Mouse (Mus musculus) lung, embryonic 15.5 days (tissue): ENCODE data around the gene Pikfyve. TPM values are rescaled to one million over a fixed set of nuclear protein-coding genes. Genes with fewer than 3 reads are reported as not detected.

Experiments used
- ATAC-seq: fragments of 200-750 bp; cut with Nextera tagmentation; 2 replicates; pipeline ENCODE4 v1.8.0; 2017; ENCODE audit warnings: moderate number of reproducible peaks, borderline replicate concordance; ENCODE audit not compliant: low FRiP score, low TSS enrichment; ENCODE audit errors: extremely low read depth
- H3K27ac ChIP-seq: fragments of 300-500 bp; sonication (generic); 2 replicates; pipeline ENCODE4 v1.5.1; 2015; ENCODE audit warnings: moderate library complexity, mild to moderate bottlenecking, inconsistent platforms
- H3K27me3 ChIP-seq: fragments of 300-500 bp; sonication (generic); 2 replicates; pipeline ENCODE4 v1.6.1; 2015; ENCODE audit warnings: inconsistent platforms
- H3K36me3 ChIP-seq: fragments of 300-500 bp; sonication (generic); 2 replicates; pipeline ENCODE4 v1.6.1; 2015; ENCODE audit warnings: inconsistent platforms
- H3K4me1 ChIP-seq: fragments of 300-500 bp; sonication (generic); 2 replicates; pipeline ENCODE4 v1.6.1; 2015; ENCODE audit warnings: inconsistent platforms
- H3K4me2 ChIP-seq: fragments of 300-500 bp; sonication (generic); 2 replicates; pipeline ENCODE4 v1.6.1; 2015; ENCODE audit warnings: inconsistent platforms, mild to moderate bottlenecking, moderate library complexity
- H3K4me3 ChIP-seq: fragments of 300-500 bp; sonication (generic); 2 replicates; pipeline ENCODE4 v1.5.1; 2015; ENCODE audit warnings: mild to moderate bottlenecking, inconsistent platforms
- H3K9ac ChIP-seq: fragments of 300-500 bp; sonication (generic); 2 replicates; pipeline ENCODE4 v1.6.1; 2015; ENCODE audit warnings: inconsistent platforms
- H3K9me3 ChIP-seq: fragments of 300-500 bp; sonication (generic); 2 replicates; pipeline ENCODE4 v1.6.1; 2016; ENCODE audit warnings: inconsistent platforms
- WGBS: fragments of 180-500 bp; shearing (Covaris S2); methylation state at CpG from one replicate; pipeline ENCODE4 v1.1.7; 2015; 5-methylcytosine and 5-hydroxymethylcytosine counted together
- polyA plus RNA-seq: library from polyadenylated mRNA; unstranded; fragments of >200 nt; fragmentation: Nextera tagmentation; extraction: Ambion mirVana; gene quantifications from 2 replicates; pipeline ENCODE4 v1.2.1, GENCODE M21; 2015

Gene Pikfyve
- polyA plus RNA-seq, 1 experiment from 2014 or later, result 8.9 TPM

DNA sequence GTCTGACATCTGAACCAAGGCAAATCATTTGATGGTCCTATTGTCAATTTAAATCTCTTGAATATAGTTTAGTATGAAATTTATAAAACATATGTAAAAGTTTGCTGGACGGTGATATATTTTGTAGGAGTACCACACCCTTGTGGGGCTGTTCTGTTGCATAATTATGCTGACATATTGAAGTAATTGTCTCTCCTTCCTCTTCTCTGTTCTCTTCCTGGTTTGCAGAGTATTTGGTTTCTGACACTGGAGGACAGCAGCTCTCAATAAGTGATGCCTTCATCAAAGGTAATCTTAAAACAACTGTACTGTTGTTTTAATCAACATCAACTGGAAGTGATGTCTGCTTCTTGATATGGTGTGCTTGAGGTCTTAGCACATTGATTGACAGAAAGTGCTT is 44.1 kb downstream of the Pikfyve start:
- no peaks in the 10 kb centered on the region for H3K27me3 ChIP-seq
- no peaks in the 10 kb centered on the region for H3K9me3 ChIP-seq
- ATAC-seq, result no peak
- H3K27ac ChIP-seq, result no peak overlapping the region
- H3K36me3 ChIP-seq, result peaks cover 12% of the 10 kb centered on the region
- no peak overlapping the region for H3K9ac ChIP-seq
- no peak overlapping the region for H3K4me3 ChIP-seq
- H3K4me1 ChIP-seq, result no peaks in the 10 kb centered on the region
- no peak overlapping the region for H3K4me2 ChIP-seq
- 82% methylated on average over 1 of the region's 1 CpGs for WGBS

DNA sequence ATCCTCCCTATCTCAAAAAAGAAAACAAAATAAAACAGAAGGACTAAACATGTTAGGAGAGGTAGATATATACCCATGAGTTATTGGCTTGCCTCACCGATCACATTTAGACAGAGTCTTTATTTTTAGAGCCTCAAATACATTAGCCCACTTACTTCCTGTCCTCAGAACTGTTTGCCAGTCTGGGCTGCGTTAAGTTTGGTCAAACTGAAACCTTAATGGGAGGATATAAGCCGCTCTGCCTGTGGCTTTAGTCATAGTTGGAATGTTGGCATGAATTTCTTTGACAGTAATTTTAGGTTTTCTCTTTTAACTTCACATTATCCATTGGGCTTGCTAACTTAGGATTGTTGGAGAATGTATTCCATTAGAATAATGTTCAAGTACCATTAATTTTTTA is 51.2 kb downstream of the Pikfyve start:
- Histone ChIP-seq H3K9ac (no peak overlapping the region), H3K4me1 (no peaks in the 10 kb centered on the region), H3K36me3 (peaks cover 23% of the 10 kb centered on the region), H3K9me3 (no peaks in the 10 kb centered on the region), H3K27me3 (no peaks in the 10 kb centered on the region), H3K27ac (no peak overlapping the region), H3K4me2 (no peak overlapping the region), H3K4me3 (no peak overlapping the region)
- WGBS, result 75% methylated on average over 3 of the region's 3 CpGs
- ATAC-seq, result no peak

DNA sequence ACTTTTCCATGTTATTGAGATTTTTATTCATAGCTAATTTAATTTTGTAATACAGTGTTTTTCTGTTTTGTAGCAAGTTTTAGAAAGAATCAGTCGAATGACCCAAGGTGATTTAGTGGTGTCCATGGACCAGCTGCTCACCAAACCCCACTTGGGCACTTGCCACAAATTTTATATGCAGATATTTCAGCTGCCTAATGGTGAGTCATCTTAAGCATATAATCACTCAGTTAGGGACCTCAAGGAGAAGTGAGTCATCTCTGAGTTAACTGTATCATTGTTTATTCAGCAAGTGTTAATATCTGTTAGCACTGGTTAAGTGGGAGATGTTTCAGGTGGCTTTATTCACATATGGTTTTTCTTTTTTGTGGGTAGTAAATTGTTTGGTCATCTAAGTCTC is 59.2 kb downstream of the Pikfyve start:
- Histone ChIP-seq H3K9ac (no peak overlapping the region), H3K4me1 (no peaks in the 10 kb centered on the region), H3K36me3 (peaks cover 12% of the 10 kb centered on the region; the same call in 1 of the 2 replicates), H3K27ac (no peak overlapping the region), H3K9me3 (no peaks in the 10 kb centered on the region), H3K4me2 (no peak overlapping the region), H3K27me3 (no peaks in the 10 kb centered on the region), H3K4me3 (no peak overlapping the region)
- no peak for ATAC-seq
- 89% methylated on average over 1 of the region's 1 CpGs for WGBS

GRCm38 (mm10) chr1:65280461-65280860 is 94.0 kb downstream of the Pikfyve start:
- no peak for ATAC-seq

GRCm38 (mm10) chr1:65281756-65282155 is 95.3 kb downstream of the Pikfyve start, which contains the start of gene Pth2r:
TSS of gene Pth2r (plus strand) at chr1:65282056.
- no peaks in the 10 kb centered on the region for H3K9me3 ChIP-seq
- no peak within 1 kb of the TSS for H3K4me2 ChIP-seq
- 79% methylated on average over 6 of the region's 6 CpGs for WGBS
- no peaks in the 10 kb centered on the region for H3K36me3 ChIP-seq
- no peaks in the 10 kb centered on the region for H3K4me1 ChIP-seq
- no peak within 1 kb of the TSS for H3K9ac ChIP-seq
- no peaks in the 10 kb centered on the region for H3K27me3 ChIP-seq
- no peak for ATAC-seq
- H3K4me3 ChIP-seq, result no peak within 1 kb of the TSS
- no peak within 1 kb of the TSS for H3K27ac ChIP-seq

More at GRCm38 (mm10) chr1:65280461-65280860, 94.0 kb downstream of the Pikfyve start:
- no peak overlapping the region for H3K27ac ChIP-seq
- no peak overlapping the region for H3K4me2 ChIP-seq
- no peak overlapping the region for H3K9ac ChIP-seq
- H3K4me1 ChIP-seq, result no peaks in the 10 kb centered on the region
- H3K27me3 ChIP-seq, result no peaks in the 10 kb centered on the region
- WGBS, result 63% methylated on average over 3 of the region's 3 CpGs
- H3K9me3 ChIP-seq, result no peaks in the 10 kb centered on the region
- no peaks in the 10 kb centered on the region for H3K36me3 ChIP-seq
- H3K4me3 ChIP-seq, result no peak overlapping the region

GRCm38 (mm10) chr1:65282766-65283165 is 96.3 kb downstream of the Pikfyve start:
- no peak for ATAC-seq
- WGBS, result 7% methylated on average over 6 of the region's 6 CpGs
- no peak overlapping the region for H3K9ac ChIP-seq
- no peaks in the 10 kb centered on the region for H3K27me3 ChIP-seq
- no peaks in the 10 kb centered on the region for H3K36me3 ChIP-seq
- H3K4me2 ChIP-seq, result no peak overlapping the region
- H3K9me3 ChIP-seq, result no peaks in the 10 kb centered on the region
- H3K4me1 ChIP-seq, result no peaks in the 10 kb centered on the region
- H3K4me3 ChIP-seq, result no peak overlapping the region
- H3K27ac ChIP-seq, result no peak overlapping the region

DNA sequence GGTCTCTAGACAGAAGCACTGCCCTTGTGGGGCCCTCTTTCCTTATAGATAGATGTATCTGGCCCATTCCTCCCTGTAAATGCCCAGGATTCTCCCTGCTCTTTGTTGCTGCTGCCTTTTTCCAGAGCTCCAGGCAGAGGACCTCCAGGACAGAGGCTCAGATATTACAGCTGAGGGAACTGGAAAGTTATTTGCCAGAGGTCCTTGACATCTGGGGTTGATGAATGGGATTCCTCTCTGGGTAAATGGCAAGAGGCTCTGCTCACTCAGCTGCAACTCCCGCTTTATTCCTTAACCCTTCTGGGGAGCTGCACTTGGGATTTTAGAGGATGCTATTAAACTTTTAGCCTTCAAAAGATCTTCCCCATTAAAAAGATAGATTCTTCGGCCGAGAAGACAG is 122.0 kb downstream of the Pikfyve start:
- ATAC-seq, result no peak
- no peak overlapping the region for H3K4me2 ChIP-seq
- 67% methylated on average over 3 of the region's 3 CpGs for WGBS
- peaks cover 20% of the 10 kb centered on the region for H3K27me3 ChIP-seq
- H3K9ac ChIP-seq, result no peak overlapping the region
- no peak overlapping the region for H3K4me3 ChIP-seq
- H3K27ac ChIP-seq, result no peak overlapping the region
- peaks cover 9% of the 10 kb centered on the region; the same call in 1 of the 2 replicates for H3K4me1 ChIP-seq
- no peaks in the 10 kb centered on the region for H3K36me3 ChIP-seq
- H3K9me3 ChIP-seq, result no peaks in the 10 kb centered on the region

- no peak; the same call in 1 of the 2 replicates for ATAC-seq
These were observed 124.9 kb downstream of the Pikfyve start for GRCm38 (mm10) chr1:65311214-65311933.

DNA sequence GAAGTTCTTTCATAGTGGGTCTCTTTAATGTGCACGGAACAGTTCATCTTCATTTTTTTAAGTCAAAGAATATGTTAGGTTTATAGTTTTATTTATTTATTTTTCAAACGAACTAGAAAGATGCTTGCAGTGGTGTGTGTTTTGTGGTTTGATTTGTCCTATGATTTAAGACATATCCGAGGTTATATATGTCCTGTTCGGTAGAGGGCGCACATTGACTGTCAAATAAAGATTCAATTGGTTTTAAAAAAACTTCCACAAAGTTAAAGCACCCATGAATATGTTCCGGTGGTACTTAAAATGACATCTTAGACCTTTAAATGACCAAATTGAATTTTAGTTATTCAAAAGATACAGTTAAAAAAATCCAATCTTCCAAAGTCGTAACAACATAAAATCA is 125.6 kb downstream of the Pikfyve start:
- Histone ChIP-seq H3K27ac (no peak overlapping the region), H3K4me3 (no peak overlapping the region), H3K9me3 (no peaks in the 10 kb centered on the region), H3K36me3 (no peaks in the 10 kb centered on the region), H3K4me1 (peaks cover 9% of the 10 kb centered on the region; the same call in 1 of the 2 replicates), H3K9ac (no peak overlapping the region), H3K4me2 (peak overlapping the region; percentile 63), H3K27me3 (peaks cover 20% of the 10 kb centered on the region)
- ATAC-seq, result no peak
- WGBS, result 9% methylated on average over 7 of the region's 7 CpGs

More at GRCm38 (mm10) chr1:65311214-65311933, 124.9 kb downstream of the Pikfyve start:
- Histone ChIP-seq H3K9me3 (no peaks in the 10 kb centered on the region), H3K9ac (no peak overlapping the region), H3K4me2 (peak overlapping the region; percentile 63), H3K4me1 (peaks cover 9% of the 10 kb centered on the region; the same call in 1 of the 2 replicates), H3K27ac (no peak overlapping the region), H3K4me3 (peak overlapping the region; percentile 24), H3K27me3 (peaks cover 20% of the 10 kb centered on the region), H3K36me3 (no peaks in the 10 kb centered on the region)
- WGBS, result 2% methylated on average over 28 of the region's 29 CpGs

DNA sequence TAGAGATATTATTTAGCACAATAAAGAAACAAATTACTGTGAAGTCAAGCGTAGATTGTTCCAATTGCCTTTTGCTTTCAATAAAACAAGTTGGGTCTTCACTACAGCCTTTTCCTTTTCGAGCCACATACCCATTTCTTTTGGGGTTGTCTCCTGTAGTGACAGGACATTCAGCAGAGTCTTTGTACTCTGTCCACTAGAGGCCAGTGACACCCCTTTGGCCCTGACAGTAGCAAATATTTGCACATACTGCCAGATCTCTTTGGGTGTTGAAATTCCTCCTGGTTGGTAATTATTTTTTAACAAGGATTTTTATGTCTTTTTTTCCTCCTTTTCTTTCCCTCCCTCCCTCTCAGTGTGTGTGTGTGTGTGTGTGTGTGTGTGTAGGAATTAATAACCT is 126.4 kb downstream of the Pikfyve start:
- Histone ChIP-seq H3K9me3 (no peaks in the 10 kb centered on the region), H3K27me3 (peaks cover 20% of the 10 kb centered on the region), H3K9ac (no peak overlapping the region), H3K36me3 (no peaks in the 10 kb centered on the region), H3K4me2 (no peak overlapping the region), H3K4me3 (no peak overlapping the region), H3K4me1 (peaks cover 9% of the 10 kb centered on the region; the same call in 1 of the 2 replicates), H3K27ac (no peak overlapping the region)
- no peak for ATAC-seq
- WGBS, result 52% methylated on average over 2 of the region's 2 CpGs

GRCm38 (mm10) chr1:65314054-65315021 is 127.9 kb downstream of the Pikfyve start:
- no peak for ATAC-seq
- 68% methylated on average over 13 of the region's 13 CpGs for WGBS
- Histone ChIP-seq H3K4me3 (no peak overlapping the region), H3K36me3 (no peaks in the 10 kb centered on the region), H3K9ac (no peak overlapping the region), H3K4me2 (no peak overlapping the region), H3K9me3 (no peaks in the 10 kb centered on the region), H3K27ac (no peak overlapping the region), H3K27me3 (peaks cover 20% of the 10 kb centered on the region), H3K4me1 (peaks cover 9% of the 10 kb centered on the region; the same call in 1 of the 2 replicates)

DNA sequence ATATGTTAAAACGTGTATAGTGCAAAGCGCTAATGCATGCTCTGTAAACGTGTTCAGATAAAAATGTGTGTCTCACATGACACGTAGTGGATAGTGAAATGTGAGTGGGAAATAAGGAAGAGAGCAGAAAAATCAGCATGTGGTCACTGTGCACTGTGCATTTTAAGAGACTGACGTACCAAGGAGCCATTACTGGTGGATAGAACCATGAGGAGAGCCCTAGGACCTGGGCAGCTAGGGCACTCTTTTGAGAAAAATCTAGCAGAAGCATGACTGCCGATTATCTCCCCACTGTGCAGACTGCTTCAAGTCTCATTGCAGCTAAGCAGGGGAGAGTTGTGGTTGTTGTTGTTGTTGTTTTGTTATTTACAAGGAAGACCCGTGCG is 128.5 kb downstream of the Pikfyve start:
- H3K4me3 ChIP-seq, result no peak overlapping the region
- H3K4me2 ChIP-seq, result no peak overlapping the region
- no peaks in the 10 kb centered on the region for H3K36me3 ChIP-seq
- H3K4me1 ChIP-seq, result peaks cover 9% of the 10 kb centered on the region; the same call in 1 of the 2 replicates
- WGBS, result 80% methylated on average over 8 of the region's 8 CpGs
- no peaks in the 10 kb centered on the region for H3K9me3 ChIP-seq
- H3K9ac ChIP-seq, result no peak overlapping the region
- no peak for ATAC-seq
- no peak overlapping the region for H3K27ac ChIP-seq
- peaks cover 20% of the 10 kb centered on the region for H3K27me3 ChIP-seq
